Mouse (Mus musculus): ENCODE measurements around the gene Kif3c.

DNA sequence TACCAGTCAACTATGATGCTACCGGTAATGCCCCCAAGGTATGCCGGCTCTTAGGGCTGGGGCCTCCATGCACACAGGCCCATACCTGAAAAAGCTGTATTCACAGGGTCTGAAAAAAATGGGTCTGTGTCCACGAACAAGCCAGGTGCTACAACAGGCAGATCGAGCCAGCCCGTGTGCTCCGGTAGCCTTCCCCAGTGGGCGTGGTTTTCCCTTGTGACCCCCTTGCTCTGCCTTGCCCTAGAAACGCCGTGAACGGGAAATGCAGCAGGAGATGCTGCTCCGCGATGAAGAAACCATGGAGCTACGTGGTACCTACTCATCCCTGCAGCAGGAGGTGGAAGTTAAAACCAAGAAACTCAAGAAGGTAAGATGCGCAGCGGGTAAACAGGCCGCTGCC lies 23.0 kb downstream of the Kif3c start:
- TF ChIP-seq POLR2A (IDR thresholded peaks at IDR 0.05; ENCODE audit: low read depth, low read length) (no peak), CTCF (IDR thresholded peaks at IDR 0.05; ENCODE audit: borderline replicate concordance, insufficient read depth, low read length) (no peak)

Data from embryonic fibroblast, embryonic 13.5 days (primary cell).